Comparison of ENCODE assay signal across 15 mouse cellular contexts in the genomic region with DNA sequence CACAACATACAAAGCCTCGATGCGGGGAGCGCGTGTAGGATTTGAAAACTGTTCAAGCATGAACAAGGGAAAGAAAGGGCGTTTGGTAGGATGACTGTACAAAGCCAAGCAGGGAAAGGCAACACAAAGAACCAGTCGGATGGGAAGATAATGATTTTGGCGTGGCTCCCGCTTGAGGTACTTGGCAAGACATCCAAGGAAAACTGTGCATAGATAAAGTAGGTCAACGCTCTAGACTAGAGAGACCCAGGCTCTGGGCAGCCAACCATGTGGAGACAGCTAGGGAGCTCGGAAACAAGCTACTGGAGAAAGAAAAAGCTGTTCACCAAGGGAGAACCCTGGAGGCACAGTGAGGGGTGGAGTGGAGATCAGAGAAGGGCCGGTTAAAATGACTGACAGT. TPM values are rescaled to one million over a fixed set of nuclear protein-coding genes. Genes with fewer than 3 reads are reported as not detected.
DNase-seq lines count a peak whose midpoint lies in the region; ATAC-seq and TF ChIP-seq lines count a peak whose summit lies in the region.
"Had no signal": no experiment of that assay in that cellular context is flagged by ENCODE, and none has a peak within 500 bp of the region (broad histone marks: within the 10 kb centered on the region; RNA-seq: fewer than 3 reads in every experiment).

No protein-coding gene starts in this region.

- H3K27ac ChIP-seq in kidney, embryonic 14.5 days (ENCODE audit: low read depth, low read length) = no peak overlapping the region
- H3K27ac ChIP-seq: forebrain, embryonic 10.5 days; layer of hippocampus, adult 2 months; neural tube, embryonic 12.5 days had no signal

- no peaks in the 10 kb centered on the region for H3K4me1 ChIP-seq in kidney, embryonic 14.5 days (ENCODE audit: control insufficient read depth, insufficient read depth, low read length)
- H3K4me1 ChIP-seq in lung, adult 2 months (ENCODE audit: control insufficient read depth, insufficient read depth, low read length) = no peaks in the 10 kb centered on the region
- H3K4me1 ChIP-seq: forebrain, embryonic 10.5 days; neural tube, embryonic 12.5 days had no signal

- H3K36me3 ChIP-seq in kidney, embryonic 14.5 days (ENCODE audit: control insufficient read depth, insufficient read depth, low read length) = no peaks in the 10 kb centered on the region
- H3K36me3 ChIP-seq: forebrain, embryonic 10.5 days; neural tube, embryonic 12.5 days had no signal

- no peaks in the 10 kb centered on the region for H3K27me3 ChIP-seq in Patski
- H3K27me3 ChIP-seq in kidney, embryonic 14.5 days (ENCODE audit: control insufficient read depth, insufficient read depth, low read length) = no peaks in the 10 kb centered on the region
- H3K27me3 ChIP-seq: neural tube, embryonic 12.5 days had no signal

- POLR2A ChIA-PET in Patski (lab: Charles Lee) = no interaction called here

- no peak overlapping the region for H3K4me2 ChIP-seq in kidney, embryonic 14.5 days (replicated peaks; ENCODE audit: low read depth, low read length)
- H3K4me2 ChIP-seq: neural tube, embryonic 12.5 days had no signal

- no peak overlapping the region for H3K4me3 ChIP-seq in kidney, embryonic 14.5 days (ENCODE audit: low read length)
- no peak overlapping the region for H3K4me3 ChIP-seq in lung, adult 2 months (replicated peaks; ENCODE audit: extremely low read depth, low read depth, low read length)
- H3K4me3 ChIP-seq: forebrain, embryonic 10.5 days; layer of hippocampus, adult 2 months; neural tube, embryonic 12.5 days had no signal

- 75% methylated on average over 11 of the region's 11 CpGs for WGBS in kidney, embryonic 14.5 days
- 59% methylated on average over 11 of the region's 11 CpGs for WGBS in lung, adult 2 months

- in situ Hi-C loops in Patski (cut with MboI; ENCODE audit: low pct_unique_long_range_greater_than_20kb) = no loop called here

- ATAC-seq in Patski = no peak
- no peak for ATAC-seq in kidney, embryonic 14.5 days (ENCODE audit: low FRiP score, low TSS enrichment)
- ATAC-seq: CD4-positive, CD25-positive, alpha-beta regulatory T cell, adult 4 months; inflammation-experienced regulatory T-cells, adult 6 months had no signal

- TF ChIP-seq POLR2A in lung, adult 2 months (IDR thresholded peaks at IDR 0.05; ENCODE audit: borderline replicate concordance, extremely low read depth, low read depth, low read length) = no peak

- peaks cover 6% of the 10 kb centered on the region; the same call in 1 of the 2 replicates for H3K9me3 ChIP-seq in kidney, embryonic 14.5 days (ENCODE audit: control insufficient read depth, low read length)
- H3K9me3 ChIP-seq: forebrain, embryonic 10.5 days had no signal

- CTCF ChIA-PET in Patski (lab: Charles Lee) = no interaction called here

- DNase-seq in heart, adult 11 months = peak; percentile 85
- no peak for DNase-seq in heart, postnatal 14 days
- DNase-seq in Patski (ENCODE audit: low read depth, low spot score) = peak; percentile 57
- DNase-seq in cerebellum, adult 11 months = peak; percentile 42
- peak; percentile 41 for DNase-seq in ovary, postnatal 14 days (ENCODE audit: low spot score)
- DNase-seq in thymus, adult 18-20 months = no peak
- no peak for DNase-seq in lung, adult 2 months
- DNase-seq: liver had no signal

- no peak for TF ChIP-seq CTCF in Patski (IDR thresholded peaks at IDR 0.05)
- TF ChIP-seq CTCF in lung, adult 2 months (IDR thresholded peaks at IDR 0.05; ENCODE audit: insufficient read depth, low read length) = no peak

- intact Hi-C loops in heart, postnatal 14 days (cut with DNase I) = no loop called here

- H3K9ac ChIP-seq in kidney, embryonic 14.5 days (ENCODE audit: low read depth, low read length) = no peak overlapping the region
- H3K9ac ChIP-seq: neural tube, embryonic 12.5 days had no signal

RNA-seq across cellular contexts. Expression of gene Rnf149, which starts 21.5 kb away (rescaled TPM):
- total RNA-seq in heart, postnatal 14 days (2021) = 10 to 100 TPM; 10.8 to 11.5 TPM
- 77.9 TPM for polyA plus RNA-seq in Patski (2021)
- polyA plus RNA-seq in kidney, embryonic 14.5 days (2014; fragmentation: Nextera tagmentation; extraction: Ambion mirVana) = 41.3 and 45.2 TPM in 2 replicates
- 17.3 and 18.2 TPM in 2 replicates for polyA plus RNA-seq in lung, adult 2 months (2012; rRNA removed)

RNA-seq across cellular contexts. Expression of gene Creg2, which starts 52.5 kb away (rescaled TPM):
- total RNA-seq in heart, postnatal 14 days (2021) = not detected
- polyA plus RNA-seq in Patski (2021) = not detected
- polyA plus RNA-seq in kidney, embryonic 14.5 days (2014; fragmentation: Nextera tagmentation; extraction: Ambion mirVana) = 0.04 TPM in 1 of 2 replicates, not detected in the other
- 0.07 and 0.14 TPM in 2 replicates for polyA plus RNA-seq in lung, adult 2 months (2012; rRNA removed)
- total RNA-seq: megakaryocyte-erythroid progenitor cell, adult 5-6 weeks had no signal
- polyA plus RNA-seq: CD4-positive, CD25-positive, alpha-beta regulatory T cell, adult 4 months had no signal

Comparison
In these comparisons a context has a peak if more than half of its experiments do, and no peak if none do; other contexts are left out.
1. DNase-seq: peak in heart, adult 11 months (single experiment), Patski (single experiment), cerebellum, adult 11 months (single experiment) and ovary, postnatal 14 days (single experiment); none in heart, postnatal 14 days (0 of 2), thymus, adult 18-20 months (0 of 2) and lung, adult 2 months (single experiment).